ENCODE assay signal across 16 mouse cellular contexts in genomic region chr1:77663345-77663744, GRCm38 (mm10).
DNase-seq lines count a peak whose midpoint lies in the region; ATAC-seq lines count a peak whose summit lies in the region.
"Had no signal": no experiment of that assay in that cellular context is flagged by ENCODE, and none has a peak within 500 bp of the region (broad histone marks: within the 10 kb centered on the region; RNA-seq: fewer than 3 reads in every experiment).

No protein-coding gene starts in this region.

- H3K36me3 ChIP-seq in forebrain, embryonic 14.5 days (ENCODE audit: control insufficient read depth, insufficient read depth, low read length): no peaks in the 10 kb centered on the region
- H3K36me3 ChIP-seq in forebrain, embryonic 10.5 days (replicated peaks): no peaks in the 10 kb centered on the region
- H3K36me3 ChIP-seq: embryonic facial prominence, embryonic 15.5 days; heart, embryonic 12.5 days; hindbrain, embryonic 15.5 days; kidney, embryonic 15.5 days had no signal

- intact Hi-C loops in left cerebral cortex, postnatal 4 days (cut with DNase I): no loop called here

- no peaks in the 10 kb centered on the region for H3K9me3 ChIP-seq in forebrain, embryonic 14.5 days (replicated peaks; ENCODE audit: control insufficient read depth, low read length)
- H3K9me3 ChIP-seq in forebrain, embryonic 10.5 days: no peaks in the 10 kb centered on the region
- H3K9me3 ChIP-seq: embryonic facial prominence, embryonic 15.5 days; heart, embryonic 12.5 days; hindbrain, embryonic 15.5 days; kidney, embryonic 15.5 days had no signal

- WGBS in forebrain, embryonic 14.5 days: 73% methylated on average over 7 of the region's 7 CpGs
- 87% methylated on average over 7 of the region's 7 CpGs for WGBS in forebrain, embryonic 10.5 days

- no peak overlapping the region for H3K9ac ChIP-seq in forebrain, embryonic 14.5 days (ENCODE audit: low read length)
- H3K9ac ChIP-seq: embryonic facial prominence, embryonic 15.5 days; heart, embryonic 12.5 days; hindbrain, embryonic 15.5 days; kidney, embryonic 15.5 days had no signal

- no peak overlapping the region for H3K4me2 ChIP-seq in forebrain, embryonic 14.5 days (ENCODE audit: low read length)
- H3K4me2 ChIP-seq: embryonic facial prominence, embryonic 15.5 days; heart, embryonic 12.5 days; hindbrain, embryonic 15.5 days; kidney, embryonic 15.5 days had no signal

- H3K27ac ChIP-seq in forebrain, embryonic 14.5 days (ENCODE audit: low read depth, low read length): 0 out of 2 replicates have a peak overlapping the region, but pooled peaks have one; percentile 7
- no peak overlapping the region for H3K27ac ChIP-seq in forebrain, embryonic 10.5 days
- H3K27ac ChIP-seq: embryonic facial prominence, embryonic 15.5 days; hindbrain, embryonic 15.5 days; kidney, embryonic 15.5 days had no signal

- no peaks in the 10 kb centered on the region for H3K4me1 ChIP-seq in forebrain, embryonic 14.5 days (ENCODE audit: control insufficient read depth, insufficient read depth, low read length)
- H3K4me1 ChIP-seq in forebrain, embryonic 10.5 days: no peaks in the 10 kb centered on the region
- H3K4me1 ChIP-seq: embryonic facial prominence, embryonic 15.5 days; hindbrain, embryonic 15.5 days; kidney, embryonic 15.5 days had no signal

- H3K27me3 ChIP-seq in forebrain, embryonic 14.5 days (replicated peaks; ENCODE audit: control insufficient read depth, insufficient read depth, low read length): no peaks in the 10 kb centered on the region
- H3K27me3 ChIP-seq in forebrain, embryonic 10.5 days (ENCODE audit: poor library complexity, severe bottlenecking): no peaks in the 10 kb centered on the region
- H3K27me3 ChIP-seq: embryonic facial prominence, embryonic 15.5 days; heart, embryonic 12.5 days; hindbrain, embryonic 15.5 days; kidney, embryonic 15.5 days had no signal

- no peak overlapping the region for H3K4me3 ChIP-seq in forebrain, embryonic 14.5 days (ENCODE audit: low read depth, low read length)
- H3K4me3 ChIP-seq in forebrain, embryonic 10.5 days: no peak overlapping the region
- H3K4me3 ChIP-seq: embryonic facial prominence, embryonic 15.5 days; heart, embryonic 12.5 days; hindbrain, embryonic 15.5 days; kidney, embryonic 15.5 days had no signal

- peak; percentile 36 for DNase-seq in forebrain, embryonic 14.5 days (ENCODE audit: low spot score)
- DNase-seq in forebrain, embryonic 10.5 days (ENCODE audit: extremely low spot score, low spot score): no peak
- DNase-seq in left cerebral cortex, adult 11 months (ENCODE audit: low spot score): peak; percentile 10
- DNase-seq in left cerebral cortex, postnatal 4 days: no peak
- DNase-seq in right cerebral cortex, adult 18-20 months: peak; percentile 43
- DNase-seq in yolk sac, embryonic 10.5 days (ENCODE audit: low spot score): peak; percentile 2
- no peak for DNase-seq in cerebellum, postnatal 25 days
- DNase-seq in urinary bladder, postnatal 36 days (ENCODE audit: low spot score in 2 of 2): no peak
- DNase-seq: cerebellum, adult 18-20 months; lung, postnatal 14 days; thymus, adult 2 months had no signal

- ATAC-seq in forebrain, embryonic 14.5 days: no peak
- ATAC-seq: intestine, embryonic 16.5 days had no signal

Comparison
In these comparisons a context has a peak if more than half of its experiments do, and no peak if none do; other contexts are left out.
1. DNase-seq: peak in forebrain, embryonic 14.5 days (single experiment), left cerebral cortex, adult 11 months (single experiment), right cerebral cortex, adult 18-20 months (single experiment) and yolk sac, embryonic 10.5 days (single experiment); none in forebrain, embryonic 10.5 days (single experiment), left cerebral cortex, postnatal 4 days (single experiment), cerebellum, postnatal 25 days (0 of 2) and urinary bladder, postnatal 36 days (0 of 2).